Mouse (Mus musculus) megakaryocyte, embryonic 14.5 days (primary cell): Measurements from ENCODE around the gene Azin2.

Experiments used
- FLI1 ChIP-seq: IDR thresholded peaks from 2 replicates; pipeline ENCODE4 v1.6.1; 2012; ENCODE audit warnings: low read length, inconsistent platforms, mixed read lengths
- GATA1 ChIP-seq: IDR thresholded peaks from 3 replicates; pipeline ENCODE4 v1.6.1; 2012; ENCODE audit warnings: mixed read lengths, low read length, inconsistent platforms, borderline replicate concordance

DNA sequence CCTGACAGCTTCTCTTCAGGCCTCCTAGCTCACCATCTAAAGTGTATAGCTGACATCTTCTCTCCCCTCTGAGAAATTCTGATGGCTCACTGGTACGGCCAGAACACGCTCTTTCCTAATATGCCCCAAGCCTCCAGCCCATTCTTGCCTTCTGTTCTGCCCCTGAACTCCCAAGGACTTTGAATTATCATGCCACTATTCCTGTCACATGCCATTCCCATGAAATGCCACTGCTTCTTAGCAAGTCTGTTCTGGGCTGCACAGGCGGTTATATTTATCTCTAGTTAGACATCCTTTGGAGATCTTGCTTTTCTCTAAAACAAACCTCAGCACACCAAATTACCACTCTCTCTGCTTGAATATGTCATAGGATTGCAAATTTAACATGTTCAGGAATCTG is 38.6 kb downstream of the Azin2 start:
- TF ChIP-seq GATA1: no peak
- no peak for TF ChIP-seq FLI1
